Mouse (Mus musculus): ENCODE results near the gene V1ra8. TPM values are rescaled to one million over a fixed set of nuclear protein-coding genes. Genes with fewer than 3 reads are reported as not detected.

Gene V1ra8
- polyA plus RNA-seq, 1 experiment from 2014 or later: not detected

Other genes starting within 250 kb of the V1ra8 start
- not detected in 2 replicates for gene Vmn1r46, start 233.5 kb upstream of the V1ra8 start, polyA plus RNA-seq (2015; fragmentation: Nextera tagmentation; extraction: Ambion mirVana)
- gene Vmn1r47, start 186.6 kb upstream of the V1ra8 start, polyA plus RNA-seq (2015; fragmentation: Nextera tagmentation; extraction: Ambion mirVana): not detected in 2 replicates
- gene Vmn1r48, start 166.0 kb upstream of the V1ra8 start, polyA plus RNA-seq (2015; fragmentation: Nextera tagmentation; extraction: Ambion mirVana): not detected in 2 replicates
- gene Vmn1r49, start 124.3 kb upstream of the V1ra8 start, polyA plus RNA-seq (2015; fragmentation: Nextera tagmentation; extraction: Ambion mirVana): not detected in 2 replicates
- gene Vmn1r50, start 101.4 kb upstream of the V1ra8 start, polyA plus RNA-seq (2015; fragmentation: Nextera tagmentation; extraction: Ambion mirVana): not detected in 2 replicates
- 0.04 and 0.06 TPM in 2 replicates for gene Vmn1r51, start 80.2 kb upstream of the V1ra8 start, polyA plus RNA-seq (2015; fragmentation: Nextera tagmentation; extraction: Ambion mirVana)
- not detected in 2 replicates for gene Vmn1r52, start 28.0 kb upstream of the V1ra8 start, polyA plus RNA-seq (2015; fragmentation: Nextera tagmentation; extraction: Ambion mirVana)
- gene Vmn1r53, start 21.6 kb downstream of the V1ra8 start, polyA plus RNA-seq (2015; fragmentation: Nextera tagmentation; extraction: Ambion mirVana): not detected in 2 replicates
- gene Vmn1r54, start 43.5 kb downstream of the V1ra8 start, polyA plus RNA-seq (2015; fragmentation: Nextera tagmentation; extraction: Ambion mirVana): not detected in 2 replicates
- gene BC048671, start 98.4 kb downstream of the V1ra8 start, polyA plus RNA-seq (2015; fragmentation: Nextera tagmentation; extraction: Ambion mirVana): not detected in 2 replicates
- gene Chst13, start 122.4 kb downstream of the V1ra8 start, polyA plus RNA-seq (2015; fragmentation: Nextera tagmentation; extraction: Ambion mirVana): 0.19 and 0.24 TPM in 2 replicates
- 0.04 TPM in 1 of 2 replicates, not detected in the other for gene Uroc1, start 130.5 kb downstream of the V1ra8 start, polyA plus RNA-seq (2015; fragmentation: Nextera tagmentation; extraction: Ambion mirVana)
- gene Zxdc, start 166.7 kb downstream of the V1ra8 start, polyA plus RNA-seq (2015; fragmentation: Nextera tagmentation; extraction: Ambion mirVana): 7.7 and 9.7 TPM in 2 replicates
- gene Cfap100, start 226.0 kb downstream of the V1ra8 start, polyA plus RNA-seq (2015; fragmentation: Nextera tagmentation; extraction: Ambion mirVana): 7.5 and 10.3 TPM in 2 replicates

Measured in hindbrain, embryonic 16.5 days (tissue).